Mouse (Mus musculus) spleen, adult 10 weeks (tissue): ENCODE measurements around the gene Glis2. TPM values are rescaled to one million over a fixed set of nuclear protein-coding genes. Genes with fewer than 3 reads are reported as not detected.

Experiments used
- polyA plus RNA-seq: library from polyadenylated mRNA; stranded (reverse); fragments of 350-450 nt; fragmentation: Illumina TruSeq; extraction: RNeasy Lipid Tissue Mini Kit (QIAGEN cat#74804); gene quantifications from one replicate; pipeline ENCODE4 v1.2.3, GENCODE M21; 2015; ENCODE audit warnings: low replicate concordance; ENCODE audit not compliant: insufficient read depth

Gene Glis2
- polyA plus RNA-seq = 2.8 TPM

DNA sequence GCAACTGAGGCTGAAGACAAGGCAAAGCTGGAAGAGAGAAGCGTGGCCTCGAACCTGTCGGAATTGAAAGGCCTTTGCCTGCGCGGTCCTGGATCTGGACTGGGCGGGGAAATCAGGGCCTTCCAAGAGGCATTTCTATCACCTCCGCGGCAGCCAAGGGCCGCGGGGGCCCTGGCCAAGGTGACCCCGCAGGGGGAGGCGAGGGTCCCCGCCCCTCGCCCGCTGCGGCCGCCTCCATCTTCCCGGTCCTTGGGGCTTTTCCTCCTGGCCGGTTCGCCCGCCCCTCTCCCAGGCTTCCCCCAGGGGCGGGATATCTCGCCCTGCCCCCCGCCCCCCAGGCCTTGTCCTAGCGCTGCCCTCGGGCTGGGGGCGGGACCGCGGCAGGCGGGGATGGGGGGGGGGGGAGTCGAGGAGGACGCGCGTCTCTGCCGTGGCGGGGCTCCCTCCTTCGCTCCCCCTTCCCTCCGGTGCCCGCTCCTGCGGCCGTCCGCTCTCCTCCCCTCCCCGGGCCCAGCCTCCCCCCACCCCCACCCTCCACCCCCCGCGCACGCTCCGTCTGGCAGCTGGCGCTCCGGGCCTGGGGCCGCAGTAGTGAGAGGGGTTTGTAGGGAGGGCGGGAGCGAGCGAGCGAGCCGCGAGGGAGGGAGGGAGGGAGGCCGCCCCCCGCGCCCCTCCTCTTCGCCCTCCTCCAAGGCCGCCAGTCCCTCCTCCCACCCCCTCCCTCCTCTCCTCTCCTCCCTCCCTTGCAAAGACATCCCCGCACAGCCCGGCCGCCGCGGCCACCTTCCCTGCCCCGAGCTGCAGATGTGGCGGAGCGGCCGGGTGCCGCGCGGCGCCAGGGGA, at the start of gene Glis2:
Glis2 (plus strand) TSS at position 743 of the 843 bp plus-strand sequence.

DNA sequence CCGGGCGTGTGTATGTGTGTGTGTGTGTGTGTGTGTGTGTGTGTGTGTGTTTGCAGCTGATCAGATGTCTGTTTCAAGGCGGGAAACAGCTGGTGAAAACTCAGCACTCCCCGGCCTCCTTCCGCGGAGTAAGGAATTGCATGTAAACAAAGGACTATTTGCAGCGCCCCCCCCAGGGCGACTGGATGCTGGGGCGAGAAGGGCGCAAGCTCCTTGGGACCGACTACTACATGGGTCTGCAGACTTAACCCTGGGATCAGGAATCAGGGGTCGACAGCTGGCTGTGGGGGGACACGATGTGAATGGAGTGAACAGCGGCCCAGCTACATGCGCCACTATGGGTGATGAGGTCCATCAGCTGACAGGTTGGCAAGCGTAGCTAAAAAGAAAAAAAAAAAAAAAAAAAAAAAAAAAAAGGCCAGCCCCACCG, 34.8 kb upstream of the Glis2 start, which contains the start of gene Tfap4:
Tfap4 (minus strand) TSS at position 140 of the 430 bp plus-strand sequence.

DNA sequence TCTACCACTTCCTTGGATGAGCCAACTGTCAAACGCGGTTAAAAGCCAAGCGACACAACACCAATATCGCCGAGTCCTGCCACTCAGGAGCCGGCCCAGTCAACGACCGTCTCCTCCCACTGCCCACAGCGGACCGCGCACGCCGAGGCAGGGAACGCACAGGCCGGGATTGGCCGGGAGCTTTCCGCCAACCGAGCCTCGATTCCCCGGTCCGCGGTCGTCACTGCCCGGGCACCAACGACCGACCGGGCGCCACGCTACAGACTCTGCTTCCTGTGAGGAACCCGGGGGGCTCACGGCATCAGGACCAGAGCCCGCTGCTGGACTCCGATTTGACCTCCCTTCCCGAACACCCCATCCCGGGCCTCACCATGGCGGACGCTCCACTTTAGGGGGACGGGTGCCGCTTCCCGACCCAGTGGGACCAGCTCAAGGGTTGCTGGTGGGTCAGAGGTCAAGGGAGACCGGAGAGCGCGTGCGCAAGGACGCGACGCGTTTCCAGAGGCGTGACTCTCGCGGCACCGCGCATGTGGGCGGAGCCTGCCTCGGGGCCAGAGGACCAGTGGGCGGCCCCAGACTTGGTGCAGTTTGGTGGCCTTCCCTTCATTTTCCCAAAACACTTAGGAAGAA, 30.1 kb downstream of the Glis2 start, which contains the start of gene Pam16:
Pam16 (minus strand) TSS at position 508 of the 630 bp plus-strand sequence.

DNA sequence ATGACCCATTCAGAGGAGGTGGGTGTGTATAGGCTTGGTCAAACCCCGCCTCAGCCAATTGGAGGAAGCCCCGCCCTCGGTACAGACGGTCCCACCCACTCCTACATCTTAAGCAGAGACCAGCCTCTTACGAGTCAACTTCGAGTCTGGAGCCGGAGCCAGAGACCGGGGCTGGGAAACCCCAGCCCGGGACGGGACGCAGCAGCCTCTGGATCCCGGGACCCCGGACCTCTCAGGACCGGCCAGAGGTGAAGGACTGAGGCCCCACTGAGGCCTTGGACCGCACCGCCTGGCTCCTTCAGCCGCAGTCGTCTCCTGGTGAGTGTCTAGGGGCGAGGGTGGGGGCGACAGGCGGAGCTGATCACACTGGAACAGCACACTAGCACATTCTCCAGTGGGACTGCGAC, 45.3 kb downstream of the Glis2 start, which contains the start of the genes Vasn and Dnaja3:
Vasn (plus strand) TSS at position 111 of the 407 bp plus-strand sequence.
Dnaja3 (plus strand) TSS at position 159 of the 407 bp plus-strand sequence.

Other genes starting within 250 kb of the Glis2 start
- 1.7 TPM for gene Adcy9, start 174.2 kb upstream of the Glis2 start, polyA plus RNA-seq
- 1.3 TPM for gene Srl, start 52.9 kb upstream of the Glis2 start, polyA plus RNA-seq
- 3.9 TPM for gene Tfap4, start 34.9 kb upstream of the Glis2 start, polyA plus RNA-seq
- 28.6 TPM for gene Pam16, start 30.3 kb downstream of the Glis2 start, polyA plus RNA-seq
- 2.1 TPM for gene Vasn, start 45.2 kb downstream of the Glis2 start, polyA plus RNA-seq
- 34.5 TPM for gene Dnaja3, start 45.3 kb downstream of the Glis2 start, polyA plus RNA-seq
- 40.9 TPM for gene Coro7, start 85.1 kb downstream of the Glis2 start, polyA plus RNA-seq
- 8.6 TPM for gene Nmral1, start 124.6 kb downstream of the Glis2 start, polyA plus RNA-seq
- gene Hmox2, start 131.6 kb downstream of the Glis2 start, polyA plus RNA-seq = 95.5 TPM
- gene Cdip1, start 195.6 kb downstream of the Glis2 start, polyA plus RNA-seq = 40.5 TPM
- not detected for gene 4930562C15Rik, start 240.7 kb downstream of the Glis2 start, polyA plus RNA-seq